Mouse (Mus musculus) brain, embryonic 14.5 days (tissue): ENCODE results near the gene Gm45713.

Experiments used
- CTCF ChIP-seq: fragments of 200-500 bp; IDR thresholded peaks from 2 replicates; pipeline ENCODE4 v1.5.1; 2012; ENCODE audit warnings: inconsistent platforms, mild to moderate bottlenecking, moderate library complexity, borderline replicate concordance; ENCODE audit not compliant: insufficient read depth, insufficient read length; ENCODE audit errors: extremely low read depth
- POLR2A ChIP-seq: fragments of 200-500 bp; IDR thresholded peaks from 2 replicates; pipeline ENCODE4 v1.6.1; 2012; ENCODE audit warnings: mild to moderate bottlenecking, inconsistent platforms, borderline replicate concordance; ENCODE audit not compliant: poor library complexity, insufficient read depth, insufficient read length, severe bottlenecking; ENCODE audit errors: extremely low read depth

DNA sequence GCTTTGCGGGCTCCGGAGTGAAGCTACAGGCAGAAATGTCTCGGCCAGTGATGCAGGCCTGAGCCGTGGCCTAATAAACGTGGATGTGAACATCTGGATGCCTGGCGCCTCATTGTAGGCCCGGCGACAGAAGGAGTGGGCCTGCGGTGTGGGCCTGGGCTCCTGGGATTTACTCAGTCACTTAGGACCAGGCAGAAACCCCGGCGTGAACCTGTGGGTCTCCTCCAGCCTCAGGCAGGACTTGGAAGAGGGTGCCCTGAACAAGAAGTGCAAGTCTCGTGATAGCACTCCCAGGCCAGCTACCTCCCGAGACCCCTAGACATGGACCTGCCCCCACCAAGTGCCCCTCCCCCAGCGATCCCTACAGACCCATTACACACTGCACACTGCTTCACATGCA lies 58.7 kb downstream of the Gm45713 start:
- TF ChIP-seq CTCF (no peak), POLR2A (no peak)
